Mouse (Mus musculus): ENCODE data around the gene Tmem204. TPM values are rescaled to one million over a fixed set of nuclear protein-coding genes. Genes with fewer than 3 reads are reported as not detected.

Gene Tmem204
- polyA plus RNA-seq, 1 experiment, result not detected

- TF ChIP-seq CTCF (IDR thresholded peaks at IDR 0.05; ENCODE audit: insufficient read depth, low read depth, low read length), result no peak
- Histone ChIP-seq H3K4me1 (ENCODE audit: control insufficient read depth, insufficient read depth, low read length) (peaks cover 5% of the 10 kb centered on the region; the same call in 1 of the 2 replicates), H3K27ac (ENCODE audit: insufficient read depth, low read depth, low read length) (peak overlapping the region; percentile 4; the same call in 1 of the 2 replicates), H3K4me3 (ENCODE audit: insufficient read depth, low read depth, low read length) (peak overlapping the region; percentile 82)
- WGBS, result under 1% methylated on average over 39 of the region's 39 CpGs
These were observed 68.4 kb downstream of the Tmem204 start for GRCm38 (mm10) chr17:25014841-25015570.

GRCm38 (mm10) chr17:25013606-25014501 lies 69.5 kb downstream of the Tmem204 start:
- Histone ChIP-seq H3K27ac (ENCODE audit: insufficient read depth, low read depth, low read length) (0 out of 2 replicates have a peak overlapping the region, but pooled peaks have one; percentile 16), H3K4me1 (ENCODE audit: control insufficient read depth, insufficient read depth, low read length) (peaks cover 5% of the 10 kb centered on the region; the same call in 1 of the 2 replicates), H3K4me3 (ENCODE audit: insufficient read depth, low read depth, low read length) (peak overlapping the region; percentile 66)
- WGBS, result under 1% methylated on average over 81 of the region's 81 CpGs
- TF ChIP-seq CTCF (IDR thresholded peaks at IDR 0.05; ENCODE audit: insufficient read depth, low read depth, low read length), result no peak
- TF ChIP-seq POLR2A (IDR thresholded peaks at IDR 0.05; ENCODE audit: insufficient read depth, low read depth, low read length), result no peak

Other genes starting within 250 kb of the Tmem204 start
- gene Hagh, start 243.4 kb downstream of the Tmem204 start, polyA plus RNA-seq (2012; ENCODE audit: insufficient read depth, insufficient read length, low replicate concordance, missing spikeins), result not detected in 2 replicates
- not detected in 2 replicates for gene Fahd1, start 233.2 kb downstream of the Tmem204 start, polyA plus RNA-seq (2012; ENCODE audit: insufficient read depth, insufficient read length, low replicate concordance, missing spikeins)
- gene Igfals, start 217.6 kb downstream of the Tmem204 start, polyA plus RNA-seq (2012; ENCODE audit: insufficient read depth, insufficient read length, low replicate concordance, missing spikeins), result not detected in 2 replicates
- not detected in 2 replicates for gene Nubp2, start 197.2 kb downstream of the Tmem204 start, polyA plus RNA-seq (2012; ENCODE audit: insufficient read depth, insufficient read length, low replicate concordance, missing spikeins)
- gene Spsb3, start 196.9 kb downstream of the Tmem204 start, polyA plus RNA-seq (2012; ENCODE audit: insufficient read depth, insufficient read length, low replicate concordance, missing spikeins), result not detected in 2 replicates
- gene Eme2, start 188.5 kb downstream of the Tmem204 start, polyA plus RNA-seq (2012; ENCODE audit: insufficient read depth, insufficient read length, low replicate concordance, missing spikeins), result not detected in 2 replicates
- not detected in 2 replicates for gene Mrps34, start 188.5 kb downstream of the Tmem204 start, polyA plus RNA-seq (2012; ENCODE audit: insufficient read depth, insufficient read length, low replicate concordance, missing spikeins)
- not detected in 2 replicates for gene Nme3, start 187.1 kb downstream of the Tmem204 start, polyA plus RNA-seq (2012; ENCODE audit: insufficient read depth, insufficient read length, low replicate concordance, missing spikeins)
- 307 TPM in 1 of 2 replicates, not detected in the other for gene Mapk8ip3, start 146.6 kb downstream of the Tmem204 start, polyA plus RNA-seq (2012; ENCODE audit: insufficient read depth, insufficient read length, low replicate concordance, missing spikeins)
- gene Jpt2, start 122.9 kb downstream of the Tmem204 start, polyA plus RNA-seq (2012; ENCODE audit: insufficient read depth, insufficient read length, low replicate concordance, missing spikeins), result not detected in 2 replicates
- gene Cramp1l, start 67.8 kb downstream of the Tmem204 start, polyA plus RNA-seq (2012; ENCODE audit: insufficient read depth, insufficient read length, low replicate concordance, missing spikeins), result not detected in 2 replicates
- gene Ift140, start 67.5 kb downstream of the Tmem204 start, polyA plus RNA-seq (2012; ENCODE audit: insufficient read depth, insufficient read length, low replicate concordance, missing spikeins), result not detected in 2 replicates
- gene Telo2, start 32.4 kb upstream of the Tmem204 start, polyA plus RNA-seq (2012; ENCODE audit: insufficient read depth, insufficient read length, low replicate concordance, missing spikeins), result not detected in 2 replicates
- gene Ptx4, start 37.2 kb upstream of the Tmem204 start, polyA plus RNA-seq (2012; ENCODE audit: insufficient read depth, insufficient read length, low replicate concordance, missing spikeins), result not detected in 2 replicates
- gene Clcn7, start 49.8 kb upstream of the Tmem204 start, polyA plus RNA-seq (2012; ENCODE audit: insufficient read depth, insufficient read length, low replicate concordance, missing spikeins), result not detected in 2 replicates
- gene Ccdc154, start 78.9 kb upstream of the Tmem204 start, polyA plus RNA-seq (2012; ENCODE audit: insufficient read depth, insufficient read length, low replicate concordance, missing spikeins), result not detected in 2 replicates
- gene Gm38655, start 91.9 kb upstream of the Tmem204 start, polyA plus RNA-seq (2012; ENCODE audit: insufficient read depth, insufficient read length, low replicate concordance, missing spikeins), result not detected in 2 replicates
- not detected in 2 replicates for gene BC003965, start 101.0 kb upstream of the Tmem204 start, polyA plus RNA-seq (2012; ENCODE audit: insufficient read depth, insufficient read length, low replicate concordance, missing spikeins)
- not detected in 2 replicates for gene Unkl, start 104.8 kb upstream of the Tmem204 start, polyA plus RNA-seq (2012; ENCODE audit: insufficient read depth, insufficient read length, low replicate concordance, missing spikeins)
- gene Gnptg, start 156.5 kb upstream of the Tmem204 start, polyA plus RNA-seq (2012; ENCODE audit: insufficient read depth, insufficient read length, low replicate concordance, missing spikeins), result not detected in 2 replicates
- gene Tsr3, start 156.6 kb upstream of the Tmem204 start, polyA plus RNA-seq (2012; ENCODE audit: insufficient read depth, insufficient read length, low replicate concordance, missing spikeins), result not detected in 2 replicates
- not detected in 2 replicates for gene Baiap3, start 172.8 kb upstream of the Tmem204 start, polyA plus RNA-seq (2012; ENCODE audit: insufficient read depth, insufficient read length, low replicate concordance, missing spikeins)
- 452 TPM in 1 of 2 replicates, not detected in the other for gene Ube2i, start 191.0 kb upstream of the Tmem204 start, polyA plus RNA-seq (2012; ENCODE audit: insufficient read depth, insufficient read length, low replicate concordance, missing spikeins)
- gene Prss34, start 214.8 kb upstream of the Tmem204 start, polyA plus RNA-seq (2012; ENCODE audit: insufficient read depth, insufficient read length, low replicate concordance, missing spikeins), result not detected in 2 replicates
- not detected in 2 replicates for gene Prss28, start 225.1 kb upstream of the Tmem204 start, polyA plus RNA-seq (2012; ENCODE audit: insufficient read depth, insufficient read length, low replicate concordance, missing spikeins)
- not detected in 2 replicates for gene Prss29, start 235.1 kb upstream of the Tmem204 start, polyA plus RNA-seq (2012; ENCODE audit: insufficient read depth, insufficient read length, low replicate concordance, missing spikeins)